Mouse (Mus musculus) megakaryocyte, adult 5-6 weeks (primary cell): ENCODE data around the gene Prss56. TPM values are rescaled to one million over a fixed set of nuclear protein-coding genes. Genes with fewer than 3 reads are reported as not detected.

Source experiments
- ATAC-seq: 2 replicates; pipeline ENCODE4 v1.8.0; 2016; ENCODE audit warnings: mild to moderate bottlenecking, inconsistent platforms; ENCODE audit not compliant: poor library complexity, severe bottlenecking
- total RNA-seq, 2 experiments: library from RNA; stranded (forward) in 1 of 2; stranded (reverse) in 1 of 2; fragments of 153-499, 151-499 nt in 1 of 2; fragments of 221-1000, 200-1000 nt in 1 of 2; gene quantifications; 2 replicates each; pipeline versions ENCODE4 v1.2.3 to v1.2.4; 2015 to 2017

Gene Prss56
- total RNA-seq, 2 experiments from 2014 or later, result not detected

GRCm38 (mm10) chr1:87226409-87227159, 43.5 kb downstream of the Prss56 start:
- no peak for ATAC-seq

DNA sequence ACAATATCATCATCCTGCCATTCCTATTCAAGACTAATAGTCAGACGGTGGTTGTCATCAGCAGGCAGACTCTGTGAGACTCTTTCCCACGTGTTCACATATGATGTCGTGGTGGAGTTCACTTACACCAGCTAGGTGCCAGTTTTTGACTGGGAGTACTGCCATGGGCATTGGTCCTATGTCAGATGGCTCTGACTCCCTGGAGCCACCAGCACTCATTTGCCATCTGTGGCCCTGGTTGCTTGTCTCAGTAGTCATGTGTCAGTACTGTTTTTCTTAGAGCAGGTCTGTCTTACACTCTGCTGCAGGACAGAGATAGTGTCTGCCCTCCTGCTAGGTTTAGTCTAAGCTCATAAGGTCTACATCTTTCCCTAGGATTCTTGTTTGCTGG, 44.0 kb downstream of the Prss56 start:
- ATAC-seq, result no peak

DNA sequence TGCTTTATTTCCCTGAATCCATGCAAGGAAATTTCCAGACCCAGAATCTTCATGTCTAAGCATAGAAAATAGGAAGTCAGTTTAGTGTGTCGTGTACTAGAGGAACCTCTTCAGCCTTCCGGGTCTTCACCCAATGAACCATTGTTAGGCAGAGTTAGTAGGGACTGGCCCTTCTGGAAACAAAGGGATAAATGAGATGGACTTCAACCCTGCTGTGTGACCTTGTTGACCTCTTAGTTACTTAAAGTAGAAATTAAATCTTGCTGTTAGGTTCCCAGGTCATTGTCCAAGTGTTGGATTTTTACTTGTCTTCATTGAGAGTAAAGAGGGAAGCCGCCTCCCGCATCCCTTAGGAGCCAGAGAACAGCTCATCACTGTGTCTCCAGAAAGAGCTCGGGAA, 47.5 kb downstream of the Prss56 start:
- no peak for ATAC-seq

- ATAC-seq, result no peak
Measured at GRCm38 (mm10) chr1:87232197-87232596, 49.1 kb downstream of the Prss56 start.

Other genes starting within 250 kb of the Prss56 start
- gene Alppl2, start 93.4 kb upstream of the Prss56 start, total RNA-seq (2015), result not detected in 2 replicates
- not detected in 2 replicates for gene Alppl2, start 93.4 kb upstream of the Prss56 start, total RNA-seq (2017)
- not detected in 2 replicates for gene Alpi, start 81.7 kb upstream of the Prss56 start, total RNA-seq (2015)
- gene Alpi, start 81.7 kb upstream of the Prss56 start, total RNA-seq (2017), result not detected in 2 replicates
- not detected in 2 replicates for gene Akp3, start 58.3 kb upstream of the Prss56 start, total RNA-seq (2015)
- not detected in 2 replicates for gene Akp3, start 58.3 kb upstream of the Prss56 start, total RNA-seq (2017)
- not detected in 2 replicates for gene Ecel1, start 26.8 kb upstream of the Prss56 start, total RNA-seq (2015)
- gene Ecel1, start 26.8 kb upstream of the Prss56 start, total RNA-seq (2017), result not detected in 2 replicates
- not detected in 2 replicates for gene Chrnd, start 7.3 kb downstream of the Prss56 start, total RNA-seq (2015)
- not detected in 2 replicates for gene Chrnd, start 7.3 kb downstream of the Prss56 start, total RNA-seq (2017)
- not detected in 2 replicates for gene Chrng, start 21.3 kb downstream of the Prss56 start, total RNA-seq (2015)
- gene Chrng, start 21.3 kb downstream of the Prss56 start, total RNA-seq (2017), result not detected in 2 replicates
- gene Eif4e2, start 30.6 kb downstream of the Prss56 start, total RNA-seq (2015), result 75.9 and 81.3 TPM in 2 replicates
- 118 and 156 TPM in 2 replicates for gene Eif4e2, start 30.6 kb downstream of the Prss56 start, total RNA-seq (2017)
- gene Efhd1, start 81.0 kb downstream of the Prss56 start, total RNA-seq (2015), result 0.07 TPM in 1 of 2 replicates, not detected in the other
- gene Efhd1, start 81.0 kb downstream of the Prss56 start, total RNA-seq (2017), result not detected in 2 replicates
- 38.6 and 39.0 TPM in 2 replicates for gene Gigyf2, start 143.7 kb downstream of the Prss56 start, total RNA-seq (2015)
- 87.4 and 90.8 TPM in 2 replicates for gene Gigyf2, start 143.7 kb downstream of the Prss56 start, total RNA-seq (2017)
- not detected in 2 replicates for gene Kcnj13, start 211.4 kb downstream of the Prss56 start, total RNA-seq (2015)
- gene Kcnj13, start 211.4 kb downstream of the Prss56 start, total RNA-seq (2017), result not detected in 2 replicates